Mouse (Mus musculus) spleen, adult 2 months (tissue): ENCODE results near the gene Slc25a26.

Experiments used
- CTCF ChIP-seq: fragments of 200-500 bp; IDR thresholded peaks from 2 replicates; pipeline ENCODE4 v1.5.1; 2011; ENCODE audit warnings: mild to moderate bottlenecking, inconsistent platforms; ENCODE audit not compliant: insufficient read depth, insufficient read length, insufficient replicate concordance; ENCODE audit errors: extremely low read depth
- POLR2A ChIP-seq: fragments of 200-500 bp; IDR thresholded peaks from 2 replicates; pipeline ENCODE4 v1.6.1; 2011; ENCODE audit warnings: low read depth, low read length, inconsistent platforms

- TF ChIP-seq CTCF (no peak), POLR2A (no peak)
These were observed 60.8 kb downstream of the Slc25a26 start for GRCm38 (mm10) chr6:94560896-94561295.
